Mouse (Mus musculus) activated CD4-positive, CD25-positive, alpha-beta regulatory T cell, adult 4 months (primary cell): Measurements from ENCODE around the gene Prss35. TPM values are rescaled to one million over a fixed set of nuclear protein-coding genes. Genes with fewer than 3 reads are reported as not detected.

Experiments
- ATAC-seq: one replicate; pipeline ENCODE4 v1.8.0; 2017
- polyA plus RNA-seq, 2 experiments: library from polyadenylated mRNA; unstranded; fragments of 100-300 nt; shearing (Covaris generic); gene quantifications; one replicate each; pipeline ENCODE4 v1.2.1; 2017

The Prss35 gene
- polyA plus RNA-seq, 2 experiments from 2014 or later, result not detected

DNA sequence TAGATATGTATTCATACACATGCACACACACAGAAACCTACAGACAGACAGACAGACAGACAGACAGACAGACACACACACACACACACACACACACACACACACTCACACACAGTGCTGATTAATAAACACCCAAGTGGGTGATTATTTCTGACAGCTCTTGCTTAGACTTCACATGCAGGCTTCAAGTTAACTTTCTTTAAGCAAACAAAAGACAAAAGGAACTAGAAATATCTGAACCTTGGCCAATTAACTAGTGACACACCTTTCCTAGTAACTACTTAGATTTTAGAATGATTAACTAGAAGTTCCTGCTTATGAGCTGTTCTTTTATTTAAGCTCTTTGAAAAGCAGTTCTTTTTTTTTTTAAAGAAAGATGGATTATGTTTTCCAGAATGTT lies 9.1 kb upstream of the Prss35 start:
- ATAC-seq, result no peak

DNA sequence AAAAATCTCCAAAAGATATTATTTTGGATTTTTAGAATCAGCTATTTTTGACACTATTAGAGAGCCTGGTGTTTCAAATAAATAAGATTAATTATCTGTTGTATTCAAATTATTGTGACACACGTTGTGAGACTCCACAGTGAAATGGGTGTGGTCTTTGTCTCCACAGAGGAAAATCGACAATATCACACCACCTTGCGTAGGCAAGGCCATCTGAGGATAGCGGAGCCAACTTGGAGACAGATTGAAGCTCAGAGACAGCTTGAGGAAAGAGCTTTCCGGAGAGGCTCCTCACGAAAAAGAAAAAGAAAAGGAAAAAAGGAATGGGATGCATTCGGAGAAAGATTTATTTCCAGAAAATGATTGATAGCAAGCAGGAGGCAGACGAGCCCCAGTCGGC lies 8.7 kb upstream of the Prss35 start:
- ATAC-seq, result no peak

DNA sequence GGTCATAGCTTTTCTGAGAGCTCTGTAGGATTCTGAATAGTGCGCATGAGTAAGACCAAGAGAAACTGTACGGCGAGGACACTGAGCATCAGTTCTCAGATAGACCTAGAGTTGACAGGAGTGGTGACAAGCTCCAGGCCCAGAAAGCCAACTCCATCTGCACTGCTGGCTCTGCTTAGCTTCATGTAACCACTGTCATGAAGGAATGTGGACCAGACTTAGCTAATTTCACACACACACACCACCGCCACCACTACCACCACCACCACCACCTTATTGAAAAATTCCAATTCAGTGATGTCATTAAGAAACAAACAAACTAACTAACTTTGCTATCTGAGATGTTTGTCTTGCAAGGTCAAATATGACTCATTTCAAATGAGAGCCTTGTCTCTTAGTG lies 6.5 kb upstream of the Prss35 start:
- no peak for ATAC-seq

DNA sequence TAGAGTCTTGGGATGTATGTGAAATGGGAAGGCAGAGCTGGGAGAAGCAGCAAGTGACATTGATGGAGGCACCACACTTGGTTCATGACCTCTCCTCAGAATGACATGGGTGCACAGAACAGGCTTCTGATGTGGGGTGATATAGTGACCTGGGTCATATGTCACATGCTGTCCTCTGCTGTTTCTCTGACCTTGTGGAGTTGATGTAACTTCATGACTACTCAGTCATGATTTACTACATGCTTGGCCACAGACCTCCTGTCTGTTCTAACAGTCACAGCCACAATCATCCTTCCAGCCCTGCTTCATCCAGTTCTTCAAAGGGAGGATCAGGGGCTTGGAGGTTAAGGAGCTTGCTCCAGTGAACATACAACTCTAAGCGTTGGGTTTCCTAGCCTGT lies 5.4 kb upstream of the Prss35 start:
- ATAC-seq, result no peak

DNA sequence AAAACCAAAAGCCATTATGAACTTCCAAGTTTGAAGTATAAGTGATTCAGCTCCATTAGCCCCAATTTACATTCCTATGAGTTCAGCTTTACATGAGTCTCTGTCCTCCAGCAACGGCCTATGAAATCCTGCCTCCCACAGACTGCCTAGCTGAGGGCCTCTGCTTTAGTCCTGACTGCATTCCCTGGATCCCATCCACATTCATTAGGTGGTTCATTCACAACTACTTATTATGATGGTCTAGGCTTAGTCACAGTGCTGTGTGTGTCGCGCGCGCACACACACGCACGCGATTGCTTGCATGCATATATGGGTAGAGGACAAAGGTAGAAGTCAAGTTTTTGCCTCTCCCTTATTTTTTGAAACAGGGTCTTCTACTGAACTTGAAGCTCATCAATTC lies 4.6 kb upstream of the Prss35 start:
- no peak for ATAC-seq

DNA sequence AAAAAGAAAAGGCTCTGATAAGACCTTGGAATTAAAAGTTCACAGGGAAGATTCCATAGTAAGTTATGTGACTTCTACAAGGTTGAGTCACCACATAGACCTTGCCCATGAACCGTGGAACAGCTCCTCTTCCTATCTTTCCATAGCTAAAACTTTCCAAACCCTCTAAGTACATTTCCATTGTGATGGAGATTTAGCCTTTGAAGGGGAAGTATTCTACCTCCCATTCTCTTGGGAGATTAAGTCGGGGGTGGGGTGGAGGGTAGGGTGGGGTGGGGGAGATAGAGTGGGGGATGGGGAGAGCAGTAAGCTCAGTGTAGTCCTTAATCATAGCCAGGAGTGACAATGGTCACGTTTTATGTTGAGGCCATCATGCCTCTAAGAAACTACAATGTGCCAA lies 3.5 kb upstream of the Prss35 start:
- no peak for ATAC-seq

DNA sequence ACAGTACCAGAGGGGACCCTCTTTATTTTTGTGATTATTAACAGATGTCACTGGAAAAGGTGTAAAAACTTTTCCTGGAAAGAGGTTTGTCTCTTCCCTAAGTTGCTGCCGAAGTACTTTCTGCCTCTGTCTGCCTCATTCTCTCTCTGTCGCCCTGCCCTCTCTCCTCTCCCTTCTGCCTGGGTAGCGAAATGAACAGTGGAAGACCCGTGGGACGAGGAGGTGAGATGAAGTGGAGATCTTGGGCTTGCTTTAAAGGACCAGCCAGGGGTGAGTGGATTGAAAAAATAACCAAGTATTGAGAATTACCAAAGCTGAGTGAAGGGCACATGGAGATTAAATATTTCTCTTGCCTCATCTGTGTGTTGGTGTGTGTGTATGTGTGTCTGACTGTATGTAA lies 592 bp downstream of the Prss35 start:
- no peak for ATAC-seq

DNA sequence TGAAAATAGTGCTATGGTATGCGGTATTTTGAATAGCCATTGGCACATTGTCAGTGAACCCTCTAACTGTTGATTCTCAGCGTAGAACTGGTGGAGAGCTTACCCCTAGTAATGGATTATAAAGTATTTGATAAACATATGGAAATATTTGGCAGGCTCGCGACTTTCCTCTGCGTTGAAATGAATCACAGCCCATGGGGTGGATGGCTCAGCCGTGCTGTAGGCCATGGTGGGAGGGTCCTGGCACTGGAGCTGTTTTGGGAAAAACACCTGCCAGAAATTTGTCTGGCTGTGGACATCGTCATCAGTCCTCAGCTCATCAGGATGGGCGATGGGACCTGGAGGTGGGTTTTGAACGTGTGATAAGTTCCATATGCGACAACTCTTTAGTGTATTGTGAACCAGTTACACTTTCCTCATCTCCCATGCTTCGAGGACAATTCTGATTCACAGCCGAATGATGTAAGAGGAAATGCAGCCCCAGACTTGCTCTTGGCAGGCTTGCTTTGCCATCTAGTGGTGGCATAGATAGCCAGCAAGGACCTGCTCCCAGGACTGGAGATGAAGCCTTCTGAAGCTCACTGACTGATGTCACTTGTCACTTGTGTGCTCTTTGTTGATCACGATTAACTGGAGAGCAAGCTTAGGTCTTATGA lies 2.6 kb downstream of the Prss35 start:
- peak; percentile 32 for ATAC-seq

DNA sequence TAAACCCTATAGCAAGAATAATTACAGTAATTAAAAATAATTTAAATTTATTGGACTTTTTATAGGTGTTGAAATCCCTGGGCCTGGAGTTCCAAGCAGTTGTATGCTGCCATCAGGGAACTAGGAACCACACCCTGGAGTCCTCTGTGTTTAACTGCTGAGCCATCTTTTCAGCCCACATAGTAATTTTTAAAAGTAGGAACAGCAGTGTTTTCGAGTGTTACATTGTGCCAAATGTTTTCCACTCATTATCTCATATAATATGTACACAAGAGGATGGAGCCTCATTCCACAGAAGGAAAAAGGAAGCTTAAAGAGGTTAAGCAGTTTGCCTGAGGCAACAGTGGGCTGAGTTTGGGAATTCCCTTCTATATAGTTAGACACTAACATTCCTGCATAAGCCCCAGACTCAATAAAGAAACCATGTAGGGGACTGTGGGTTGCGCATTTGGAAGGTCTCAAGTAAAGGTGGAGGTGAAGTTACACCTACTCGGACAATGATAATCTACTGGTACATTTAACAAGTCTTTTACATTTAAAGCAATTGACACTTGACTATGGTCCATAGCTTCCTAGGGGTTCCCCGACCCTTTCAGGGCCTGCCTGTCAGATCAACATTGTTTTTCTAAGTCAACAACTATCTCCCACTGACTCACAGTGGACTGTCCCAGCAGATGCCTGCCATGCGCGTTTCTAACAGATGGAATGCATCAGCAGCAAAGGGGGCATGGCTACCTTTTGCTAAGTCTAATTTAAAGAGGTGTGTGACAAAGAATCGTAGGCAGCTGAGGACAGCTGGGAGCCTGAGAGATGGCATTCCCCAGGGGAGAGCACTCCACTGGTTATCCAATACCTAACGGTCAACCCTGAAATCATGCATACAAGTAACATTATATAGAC lies 19.3 kb downstream of the Prss35 start:
- ATAC-seq, result no peak

DNA sequence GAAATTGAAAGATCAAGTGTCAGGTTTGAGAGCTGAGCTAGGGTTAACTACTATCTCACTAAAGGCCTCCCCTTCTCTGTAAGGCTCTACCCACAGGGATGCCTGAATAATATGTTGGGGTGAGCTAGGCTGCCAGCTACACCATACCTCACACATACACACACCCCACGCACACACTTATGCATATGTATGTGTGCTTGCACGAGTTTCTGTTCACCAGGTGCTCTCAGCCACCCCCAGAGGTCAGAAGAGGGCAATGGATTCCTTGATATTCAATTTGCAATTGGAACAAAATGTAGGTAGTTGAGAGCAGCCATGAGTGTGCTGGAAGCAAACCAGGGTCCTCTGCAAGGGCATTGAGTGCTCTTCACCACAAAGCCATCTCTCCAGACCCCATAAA lies 20.6 kb downstream of the Prss35 start:
- ATAC-seq, result no peak

DNA sequence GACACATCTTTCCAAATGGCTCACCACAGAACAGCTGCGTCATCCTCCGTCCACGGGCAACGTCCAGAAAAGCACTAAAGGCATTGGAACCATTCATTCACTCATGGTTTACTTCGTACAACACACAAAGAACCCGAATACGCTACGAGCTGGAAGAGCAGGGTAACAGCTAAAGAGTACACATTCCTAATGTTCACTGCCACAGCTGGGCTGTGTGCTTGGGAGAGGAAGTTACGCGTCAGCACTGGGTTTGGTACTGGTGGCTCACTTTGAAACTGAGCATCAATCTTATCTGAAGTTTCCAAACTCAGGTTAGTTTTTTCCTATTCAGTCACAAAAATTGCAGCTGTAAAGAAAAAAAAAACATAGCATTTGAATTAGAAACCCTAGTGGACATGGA lies 23.5 kb downstream of the Prss35 start:
- ATAC-seq, result no peak

DNA sequence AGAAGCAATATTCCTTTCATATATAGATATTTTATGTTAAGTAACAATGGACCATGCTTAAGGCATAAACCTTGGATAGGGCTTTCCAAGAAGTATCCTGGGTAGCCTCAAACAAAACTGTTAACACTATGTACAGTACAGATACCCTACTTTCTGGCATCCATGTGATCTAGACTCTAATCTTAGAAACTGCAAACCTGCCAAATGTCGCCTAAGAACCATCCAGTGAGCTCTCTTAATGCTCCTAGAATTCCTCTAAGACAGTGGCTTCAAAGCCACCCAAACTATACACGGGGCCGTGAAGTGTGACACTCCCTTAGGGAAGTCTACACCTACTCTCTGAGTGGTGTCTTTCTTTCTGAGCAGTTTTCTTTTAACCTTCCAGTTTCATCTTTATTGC lies 29.4 kb downstream of the Prss35 start:
- no peak for ATAC-seq

DNA sequence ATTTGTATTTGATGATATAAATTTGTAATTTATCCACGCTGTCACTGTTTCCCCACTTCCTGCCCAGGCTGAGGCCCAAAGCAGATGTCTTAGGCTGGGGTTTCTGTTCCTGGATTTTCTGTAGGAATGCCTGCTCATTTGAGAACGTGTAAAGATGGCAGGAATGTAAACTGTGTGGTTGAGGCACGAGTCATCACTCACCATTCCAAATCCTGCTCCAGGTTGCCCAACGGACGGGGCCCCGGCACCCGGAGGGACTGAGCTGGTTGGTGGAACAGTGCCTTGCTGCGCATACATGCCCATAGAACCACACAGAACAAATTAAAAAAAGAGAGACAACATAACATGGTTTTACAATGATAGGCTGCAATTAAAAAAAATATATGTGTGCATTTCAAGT lies 30.5 kb downstream of the Prss35 start:
- ATAC-seq, result no peak

DNA sequence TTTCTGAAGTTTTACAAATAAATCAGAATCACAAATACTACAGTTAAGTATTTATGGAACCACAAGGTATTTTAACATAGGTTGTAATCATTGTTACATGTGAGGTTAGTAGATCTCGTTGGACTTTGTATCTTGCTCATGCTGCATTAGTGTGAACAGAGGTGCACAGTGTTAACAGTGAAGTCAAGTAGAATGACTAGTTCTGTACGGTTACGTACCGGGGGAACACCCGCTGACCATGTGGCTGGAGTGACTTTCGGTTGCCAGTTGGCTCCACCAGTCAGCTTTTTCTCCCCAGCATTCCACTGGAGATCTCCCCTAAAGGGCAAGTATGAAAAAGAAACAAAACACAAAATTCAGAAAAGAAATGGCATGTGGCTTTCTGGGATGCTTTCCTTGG lies 31.9 kb downstream of the Prss35 start:
- no peak for ATAC-seq

DNA sequence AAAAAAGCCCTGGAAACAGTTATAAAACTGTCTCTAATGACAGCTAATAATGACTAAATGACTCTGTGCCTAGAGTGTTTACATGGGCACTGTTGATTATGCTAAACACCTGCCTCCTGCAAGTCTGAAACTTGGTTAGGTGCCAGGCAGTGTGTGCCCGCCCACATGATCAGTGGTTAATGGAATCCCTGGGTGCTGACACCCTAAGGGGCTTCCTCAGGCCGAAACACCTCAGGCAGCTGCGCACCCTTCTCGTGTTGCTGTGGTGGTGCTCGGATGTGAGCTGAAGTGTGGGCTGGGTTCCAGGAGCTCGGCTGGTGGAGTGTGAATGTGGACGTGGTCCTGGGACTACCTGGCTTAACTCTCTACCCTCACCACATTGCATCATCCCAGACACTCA lies 33.9 kb downstream of the Prss35 start:
- ATAC-seq, result no peak

DNA sequence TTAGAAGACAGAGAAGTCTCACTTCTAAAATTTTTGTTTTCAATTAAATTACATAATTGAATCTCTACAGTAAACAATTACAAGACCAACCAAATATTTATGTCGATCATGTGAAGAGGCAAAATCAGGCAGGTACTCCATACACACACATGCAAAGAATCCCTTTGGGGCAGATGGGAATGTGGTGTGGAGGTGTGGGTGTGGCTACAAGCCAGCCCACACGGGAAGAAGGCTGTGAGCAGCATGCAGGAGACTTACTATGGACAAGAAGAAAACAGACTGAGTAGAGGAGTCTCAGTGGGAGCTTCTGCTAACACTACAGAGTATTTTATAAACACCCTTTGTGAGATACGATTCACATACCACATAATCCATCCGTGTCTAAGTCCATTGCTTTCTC lies 34.8 kb downstream of the Prss35 start:
- ATAC-seq, result no peak

DNA sequence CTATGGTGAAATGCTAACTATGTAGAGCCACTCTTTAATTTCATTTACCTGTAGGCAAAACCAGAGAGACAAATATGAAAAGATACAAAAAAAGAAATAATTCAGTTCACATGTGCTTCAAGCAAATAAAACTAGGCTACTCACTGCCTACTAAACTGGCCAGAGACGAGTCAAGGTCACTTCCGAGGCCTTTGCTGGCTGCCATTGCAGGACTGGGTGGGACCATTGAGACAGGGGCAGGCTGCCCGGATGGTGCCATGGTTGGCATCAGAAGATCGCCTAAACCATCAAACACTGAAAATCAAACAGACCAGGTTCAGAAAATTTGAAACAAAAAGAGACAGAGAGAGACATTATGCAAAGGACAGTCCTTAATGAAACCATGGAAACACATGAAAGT lies 38.0 kb downstream of the Prss35 start:
- ATAC-seq, result no peak

DNA sequence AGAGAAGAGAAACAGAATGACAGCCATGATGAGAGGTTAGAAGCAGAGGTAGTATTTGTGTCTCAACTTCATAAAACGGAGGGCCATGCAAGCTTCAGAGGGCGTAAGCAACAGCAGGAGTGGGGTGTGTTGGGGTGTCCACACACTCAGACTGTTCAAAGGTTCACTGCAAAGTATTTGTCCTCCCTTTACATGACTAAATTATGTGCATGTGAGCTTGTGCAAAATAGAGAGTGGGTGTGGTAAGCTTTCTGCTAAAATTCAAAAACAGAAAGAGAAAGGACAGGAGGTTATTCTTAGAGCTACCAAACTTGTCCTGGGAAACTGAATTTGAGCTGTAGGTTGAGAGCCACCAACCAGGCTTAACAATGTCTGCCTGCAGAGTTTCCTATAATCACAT lies 39.4 kb downstream of the Prss35 start:
- ATAC-seq, result no peak

DNA sequence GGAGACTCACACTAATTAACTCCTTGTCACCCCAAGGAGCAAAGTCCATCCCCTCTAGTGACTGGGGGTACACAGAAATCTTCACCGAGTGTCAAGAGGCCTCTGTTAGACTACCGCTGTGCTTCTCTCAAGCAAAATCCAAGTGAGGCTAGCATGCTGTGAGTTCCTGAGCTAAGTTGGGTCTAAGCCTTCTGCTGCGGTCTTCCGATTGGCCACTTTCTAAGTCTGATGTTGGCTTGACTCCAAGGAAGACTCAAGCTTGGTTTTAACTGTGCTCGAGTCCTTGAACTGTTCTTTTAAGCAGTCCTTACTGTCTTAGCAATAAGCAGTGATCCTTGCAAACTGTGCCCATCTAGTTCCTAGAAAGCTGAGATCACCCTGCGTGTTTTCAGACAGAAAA lies 45.7 kb downstream of the Prss35 start:
- no peak for ATAC-seq

DNA sequence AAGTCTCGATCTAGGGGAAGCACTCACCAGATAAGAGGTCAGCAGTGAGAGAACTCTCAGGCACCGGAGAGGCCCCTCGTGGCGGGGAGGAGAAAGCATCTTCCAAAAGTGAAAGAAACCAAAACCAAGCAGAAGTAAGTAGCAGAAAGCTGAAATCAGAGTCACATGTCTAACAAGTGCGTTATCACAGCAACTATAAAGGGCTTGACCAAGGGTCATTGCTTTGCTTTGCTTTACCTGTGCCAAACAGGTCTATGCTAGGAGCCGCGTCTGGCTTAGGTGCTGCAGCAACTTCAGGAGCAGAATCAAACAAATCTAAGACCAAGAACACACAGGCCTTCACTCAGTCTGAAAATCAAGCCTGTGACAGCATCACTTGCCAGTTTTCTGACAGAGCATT lies 48.5 kb downstream of the Prss35 start:
- ATAC-seq, result no peak

DNA sequence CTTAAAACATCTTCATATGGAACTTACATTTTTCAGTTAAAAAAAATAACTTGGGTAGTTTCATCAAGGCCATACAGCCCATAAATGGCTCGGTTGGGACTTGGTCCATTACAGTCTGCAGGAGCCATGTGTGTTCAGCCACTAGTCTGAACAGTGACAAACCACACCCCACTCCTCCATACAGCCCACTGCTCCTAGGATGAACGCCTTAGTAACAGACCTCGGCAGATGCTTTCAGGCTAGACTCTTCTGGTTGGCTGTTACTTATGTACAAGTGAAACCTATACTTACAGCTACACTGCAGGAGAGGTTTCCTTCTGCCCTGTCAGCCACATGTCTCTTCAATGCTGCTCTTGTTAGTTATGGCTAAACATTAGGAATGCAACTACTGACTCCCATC lies 51.8 kb downstream of the Prss35 start:
- ATAC-seq, result no peak

DNA sequence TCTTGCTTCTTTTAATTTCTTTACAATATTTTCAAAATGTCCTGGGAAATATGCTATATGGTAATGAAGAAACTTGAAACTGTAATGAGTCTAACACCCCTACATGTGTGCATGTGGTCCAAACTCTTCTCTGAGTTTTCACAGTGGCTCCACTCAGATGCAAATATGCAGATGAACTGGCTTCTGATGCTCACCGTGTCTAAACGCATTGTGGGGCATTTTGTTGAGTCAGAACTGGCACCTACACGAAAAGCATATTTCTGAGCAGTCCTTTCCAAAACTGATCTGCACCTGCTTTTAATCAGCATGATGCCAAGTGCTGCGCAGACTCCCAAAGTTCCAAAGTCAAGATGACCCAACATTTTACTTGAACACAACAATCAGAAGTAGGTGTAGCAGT lies 54.1 kb downstream of the Prss35 start:
- no peak for ATAC-seq

DNA sequence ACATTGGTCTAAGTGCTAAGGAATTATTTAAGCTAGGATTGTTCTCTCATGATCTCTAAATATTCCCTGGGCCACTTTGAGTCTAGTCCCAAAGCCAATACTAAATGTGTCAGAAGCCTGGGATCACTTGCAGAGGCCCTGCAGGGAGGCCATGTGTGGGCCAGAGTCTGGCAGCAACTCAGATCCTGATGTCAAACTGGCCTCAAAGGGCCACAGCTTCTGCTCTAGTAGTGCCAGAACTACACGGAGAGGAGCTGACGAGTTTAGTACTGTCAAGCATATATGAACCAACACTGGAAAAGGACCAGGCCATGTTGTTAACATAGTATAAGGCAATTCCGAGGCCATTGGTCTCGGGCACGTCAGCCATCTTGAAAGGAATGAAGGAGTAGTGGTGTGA lies 54.7 kb downstream of the Prss35 start:
- no peak for ATAC-seq

DNA sequence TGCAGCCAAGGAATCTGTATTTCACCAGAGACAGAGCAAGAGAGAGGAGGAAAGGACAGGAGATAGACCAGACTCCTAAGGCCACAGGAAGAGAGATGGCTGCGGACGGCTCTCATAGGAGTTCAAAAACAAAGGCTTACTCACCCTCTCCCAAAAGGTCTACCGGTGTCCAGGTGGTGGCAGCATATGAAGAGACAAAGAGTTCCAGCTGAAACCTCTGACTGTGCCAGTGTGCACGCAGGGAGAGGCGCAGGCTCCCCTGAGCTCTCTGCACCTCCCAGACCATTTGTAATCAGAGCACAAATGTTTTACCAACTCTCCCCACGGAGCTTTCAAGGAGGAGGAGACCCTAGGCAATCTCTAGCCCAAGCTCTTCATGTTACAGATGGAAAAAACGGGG lies 55.2 kb downstream of the Prss35 start:
- ATAC-seq, result no peak

DNA sequence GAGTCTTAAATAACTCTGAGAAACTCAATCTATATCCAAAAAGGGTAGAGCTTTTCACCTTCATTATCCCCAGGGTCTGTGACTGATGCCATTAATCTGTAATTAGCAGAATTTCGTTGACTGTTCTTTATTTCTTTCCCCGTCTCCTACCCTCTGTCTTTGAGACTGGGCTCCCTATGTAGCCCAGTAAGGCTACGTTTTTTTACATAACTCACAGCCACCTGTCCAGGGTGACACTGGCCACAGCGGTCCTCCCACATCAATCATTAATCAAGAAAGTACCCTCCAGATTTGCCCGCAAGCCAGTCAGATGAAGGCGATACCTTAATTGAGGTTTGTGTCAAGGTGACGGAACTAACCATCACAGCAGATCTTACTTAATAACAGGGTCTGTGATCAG lies 55.6 kb downstream of the Prss35 start:
- ATAC-seq, result no peak
